Mouse (Mus musculus): ENCODE data around the gene Copz2.

Gene Copz2

DNA sequence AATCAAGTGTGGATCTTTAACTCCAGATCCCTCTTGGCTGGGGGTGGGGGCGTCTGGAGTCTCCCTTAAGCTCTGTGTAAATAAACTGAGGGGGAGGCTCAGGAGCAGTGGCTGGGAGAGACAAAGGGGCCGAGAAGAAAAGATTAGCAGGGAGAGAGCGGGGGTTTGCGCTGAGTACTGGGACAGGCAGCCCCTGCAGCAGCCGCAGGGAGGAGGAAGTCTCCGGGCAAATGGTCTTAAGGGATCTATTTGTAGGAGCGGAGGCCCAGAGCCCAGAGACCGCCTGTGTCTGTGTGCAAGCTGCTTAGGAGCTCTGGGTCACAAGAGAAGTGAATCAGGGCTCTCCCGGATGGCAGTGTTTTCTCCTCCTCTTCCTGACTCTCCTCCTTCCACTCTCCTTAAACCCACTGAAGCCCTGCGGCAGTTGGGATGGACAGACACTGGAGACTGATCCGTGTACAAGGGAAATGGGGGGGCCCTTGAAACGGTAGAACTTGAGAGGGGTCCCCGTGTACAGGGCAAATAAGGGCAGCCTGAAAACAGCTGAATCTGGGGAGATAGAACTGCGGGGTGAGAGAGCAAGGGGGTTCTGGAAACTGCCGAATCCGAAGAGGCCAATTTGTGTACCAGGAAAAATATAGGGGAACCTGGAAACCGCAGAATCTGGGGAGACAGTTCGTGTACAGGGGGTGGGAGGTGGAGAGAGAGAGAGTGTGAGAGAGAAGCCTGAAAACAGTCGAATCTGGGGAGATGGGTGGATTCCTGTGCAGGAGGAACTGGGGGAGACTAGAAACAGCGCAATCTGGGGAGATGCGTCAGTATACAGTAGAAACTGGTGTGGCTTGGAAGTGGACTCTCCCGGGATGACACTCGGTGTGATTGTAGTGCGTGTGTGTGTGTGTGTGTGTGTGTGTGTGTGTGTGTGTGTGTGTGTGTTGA, 23.0 kb downstream of the Copz2 start:
- no peak for DNase-seq

DNA sequence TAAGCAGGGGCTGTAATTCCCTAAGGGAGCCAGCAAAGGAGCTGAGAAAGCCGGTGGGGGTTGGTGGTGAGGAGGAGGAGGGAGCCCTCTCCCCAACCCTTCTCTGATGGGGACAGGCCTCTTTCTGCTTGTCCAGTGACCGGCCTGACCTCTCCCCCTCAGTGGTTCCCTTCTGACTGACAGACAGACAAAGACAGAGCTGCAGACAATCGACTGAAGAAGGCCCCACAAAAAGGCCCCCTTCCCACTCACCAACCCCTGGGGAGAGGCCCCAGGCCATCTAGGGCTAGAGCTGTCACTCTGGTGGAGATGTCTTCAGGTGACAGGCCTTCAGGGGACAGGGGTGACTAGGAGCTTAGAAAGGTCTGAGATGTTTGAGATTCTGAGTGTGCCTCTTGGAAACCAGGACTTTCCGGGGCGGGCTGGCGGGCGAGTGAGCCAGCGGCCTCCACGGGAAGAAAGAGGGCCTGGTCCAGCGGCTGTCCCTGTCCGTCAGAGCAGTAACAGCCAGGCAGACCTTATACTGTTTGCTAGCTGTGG, 24.0 kb downstream of the Copz2 start:
- no peak for DNase-seq

DNA sequence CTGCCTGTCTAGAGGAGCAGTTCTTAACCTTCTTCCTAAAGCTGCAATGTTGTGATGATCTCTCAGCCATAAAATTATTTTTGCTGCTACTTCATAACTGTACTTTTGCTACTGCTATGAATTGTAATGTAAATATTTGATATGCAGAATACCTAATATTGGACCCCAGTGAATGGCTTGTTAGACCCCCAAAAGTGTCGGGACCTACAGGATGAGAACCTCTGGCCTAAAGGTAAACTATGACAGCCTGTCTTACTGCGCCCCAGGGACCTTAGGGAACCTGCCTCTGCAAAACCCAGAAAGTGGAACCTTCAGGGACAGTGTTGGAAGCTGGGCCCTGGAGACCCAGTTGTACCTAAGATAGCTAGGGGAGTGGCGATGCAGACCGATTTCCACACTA, 25.6 kb downstream of the Copz2 start:
- DNase-seq = no peak

DNA sequence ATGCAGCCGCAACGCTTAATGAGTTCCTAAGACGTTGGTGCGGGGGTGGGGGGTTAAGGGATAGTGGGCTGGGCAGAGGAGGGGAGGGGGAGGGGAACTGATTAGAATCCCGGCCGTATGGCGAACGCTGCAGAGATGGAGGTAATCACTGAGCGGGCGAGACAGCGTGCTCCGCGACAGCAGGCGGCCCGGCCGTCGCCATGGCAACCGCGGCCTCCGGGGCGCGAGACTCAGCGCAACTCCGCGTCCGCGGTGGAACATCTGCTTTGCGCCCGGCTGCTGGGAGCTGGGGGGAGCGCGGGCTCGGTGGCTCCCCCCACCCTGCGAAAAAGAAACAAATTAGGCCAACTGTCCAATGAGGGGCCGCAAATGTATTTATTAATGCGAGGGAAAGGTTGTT, 26.1 kb downstream of the Copz2 start:
- peak; percentile 31 to 37 for DNase-seq

DNA sequence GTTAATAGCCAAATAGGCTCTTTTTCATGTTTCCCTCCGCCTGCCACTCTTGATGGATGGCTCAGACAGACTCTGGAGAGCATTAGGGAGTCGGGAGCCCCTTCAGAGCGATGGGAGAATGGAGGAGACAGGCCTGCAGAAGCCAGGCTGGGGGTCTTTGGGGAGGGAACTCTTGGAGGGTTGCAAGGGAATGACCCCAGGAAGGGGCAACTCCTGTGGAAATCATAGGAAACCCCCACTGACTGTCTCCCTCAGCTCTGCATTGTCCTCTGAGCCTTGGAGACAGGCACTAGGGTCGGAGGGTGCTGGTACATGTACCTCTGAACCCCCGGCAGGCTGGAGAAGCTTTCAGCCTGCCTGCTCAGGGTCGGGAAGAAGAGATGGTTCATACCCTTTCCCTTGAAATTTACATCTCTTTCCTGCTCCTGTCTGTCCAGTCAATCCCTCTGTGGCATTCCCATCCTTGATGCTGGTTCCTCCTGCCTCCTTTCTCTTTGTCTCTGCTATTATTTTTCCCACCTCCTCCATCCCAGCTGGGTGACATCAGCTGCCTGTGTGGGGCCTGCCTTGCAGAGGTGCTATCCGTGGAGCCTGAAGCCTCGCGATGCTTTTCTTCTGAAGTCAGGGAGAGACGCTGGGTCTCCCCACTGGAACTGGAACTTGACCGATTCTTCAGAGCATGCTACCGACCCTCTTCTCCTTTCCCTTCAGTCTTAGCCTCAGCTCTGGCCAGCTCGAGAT, 26.8 kb downstream of the Copz2 start:
- DNase-seq = no peak

DNA sequence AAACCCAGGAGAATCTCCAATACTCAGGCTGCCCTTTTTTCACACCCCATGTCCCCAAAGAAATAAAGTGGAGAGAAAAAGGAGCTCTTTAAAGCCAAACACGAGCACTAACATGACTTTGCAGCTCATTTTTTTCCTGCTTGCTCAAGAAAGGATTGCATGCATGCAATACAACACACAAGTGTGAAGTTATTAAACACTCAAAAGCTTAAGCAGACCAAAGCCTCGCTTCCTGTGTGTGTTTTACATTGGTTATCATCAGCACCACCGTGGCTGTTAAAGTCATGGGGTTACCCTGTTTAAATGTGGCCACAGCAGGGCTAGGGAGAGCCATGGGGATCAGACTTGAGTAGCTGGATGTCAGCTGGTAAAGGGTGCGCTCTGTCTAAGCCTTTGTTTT, 27.4 kb downstream of the Copz2 start:
- DNase-seq = no peak

DNA sequence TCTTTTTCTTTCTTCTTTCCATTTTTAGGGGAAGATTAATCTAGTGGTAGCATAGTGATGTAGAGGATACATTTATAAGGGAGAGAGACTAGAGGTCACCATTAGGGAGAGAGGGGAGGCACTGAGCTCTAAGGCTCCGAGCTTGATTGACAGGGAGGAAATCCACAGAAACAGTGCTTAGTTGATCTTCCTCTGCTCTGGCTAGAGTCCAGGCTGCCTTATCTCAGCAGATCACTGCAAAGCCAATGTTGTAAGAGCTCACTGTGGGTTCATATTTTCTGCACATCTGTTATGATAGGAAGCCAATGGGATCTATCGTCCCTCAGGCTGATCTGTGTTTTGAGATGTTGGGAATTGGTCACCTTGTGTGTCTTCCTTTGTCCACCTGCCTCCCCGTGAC, 29.0 kb downstream of the Copz2 start:
- no peak for DNase-seq

DNA sequence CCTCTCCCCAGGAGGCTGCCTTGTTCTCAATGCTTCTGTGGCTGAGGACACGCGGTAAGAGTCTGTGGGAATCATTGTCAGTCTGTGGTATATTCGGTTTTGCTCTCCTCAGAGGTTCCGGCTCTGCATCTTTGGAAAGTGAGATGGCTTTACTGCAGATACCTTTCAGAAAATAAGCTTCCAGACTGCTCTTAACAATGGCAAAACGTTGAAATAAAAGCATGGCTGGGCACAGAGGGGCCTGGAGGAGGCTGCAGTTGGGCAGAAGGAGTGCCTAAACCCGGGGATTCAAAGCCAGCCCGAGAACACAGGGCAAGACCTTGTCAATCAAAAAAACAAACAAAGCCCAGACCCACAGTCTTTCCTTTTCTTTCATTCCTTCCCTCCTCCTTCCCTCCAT, 29.7 kb downstream of the Copz2 start:
- no peak for DNase-seq

DNA sequence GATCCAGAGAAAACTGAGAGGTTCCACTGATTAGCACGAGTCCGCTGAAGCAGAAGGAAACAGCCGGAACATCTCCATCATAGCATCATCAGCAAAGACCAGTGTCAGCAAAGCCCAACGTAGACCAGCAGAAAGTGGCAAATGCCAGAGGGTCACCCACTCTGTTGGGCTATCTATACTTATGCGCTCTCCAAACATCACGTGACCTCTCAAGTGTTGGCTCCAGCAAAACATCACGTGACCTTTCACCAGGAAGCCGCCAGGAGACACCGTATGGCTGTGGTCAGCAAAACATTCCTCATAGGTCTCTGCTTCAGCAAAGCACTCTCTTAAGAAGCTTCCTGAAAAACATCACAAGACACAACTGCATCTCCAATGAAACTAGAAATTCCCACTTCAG, 30.6 kb downstream of the Copz2 start:
- no peak for DNase-seq

DNA sequence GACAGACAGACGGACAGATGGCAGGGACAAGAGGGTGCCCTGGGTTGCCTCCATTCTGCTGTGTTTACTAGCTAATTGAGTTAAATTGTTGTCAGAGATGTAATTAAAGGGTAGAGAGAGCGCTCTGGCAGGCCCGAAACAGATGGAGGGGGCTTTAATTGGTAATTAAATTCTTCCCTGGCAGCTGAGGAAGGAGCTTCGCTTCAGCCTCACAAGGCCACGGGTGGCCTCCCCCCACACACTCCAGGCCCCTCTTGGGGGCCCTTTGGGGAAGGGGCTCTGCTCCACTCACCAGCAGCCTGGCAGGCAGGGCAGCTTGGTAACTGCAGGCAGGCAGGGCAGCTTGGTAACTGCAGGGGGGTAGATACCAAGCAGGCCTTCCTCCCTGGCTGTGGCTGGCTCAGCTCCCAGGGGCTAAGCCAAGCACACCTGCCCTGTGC, 36.3 kb downstream of the Copz2 start:
- DNase-seq = no peak

DNA sequence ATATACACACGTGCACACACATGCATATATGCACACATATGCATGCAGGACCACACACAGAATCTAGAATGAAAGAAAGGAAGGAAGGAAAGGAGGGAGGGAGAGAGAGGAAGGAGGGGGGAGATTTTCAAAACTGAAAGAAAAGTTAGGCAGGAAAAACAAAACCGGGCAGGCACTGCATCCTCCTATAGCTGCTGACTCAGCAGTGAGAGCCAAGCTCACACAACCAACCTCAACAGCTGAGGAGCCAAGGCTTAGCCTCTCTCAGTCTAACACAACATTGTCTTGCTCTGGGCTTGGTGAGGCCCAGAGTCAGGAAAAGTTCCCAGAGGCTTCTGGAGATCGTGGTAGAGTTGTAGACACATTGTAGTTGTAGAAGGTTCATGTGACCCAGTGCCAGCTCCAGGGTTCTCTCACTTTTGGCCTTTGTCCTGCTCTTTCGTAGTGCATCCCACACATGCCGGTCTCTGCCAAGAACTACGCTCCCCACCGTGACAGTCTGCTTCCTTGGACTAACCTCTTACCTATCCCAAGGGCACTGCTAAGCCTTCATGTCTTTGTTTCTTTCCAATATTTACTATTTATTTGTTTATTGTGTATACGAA, 37.4 kb downstream of the Copz2 start:
- DNase-seq = no peak

DNA sequence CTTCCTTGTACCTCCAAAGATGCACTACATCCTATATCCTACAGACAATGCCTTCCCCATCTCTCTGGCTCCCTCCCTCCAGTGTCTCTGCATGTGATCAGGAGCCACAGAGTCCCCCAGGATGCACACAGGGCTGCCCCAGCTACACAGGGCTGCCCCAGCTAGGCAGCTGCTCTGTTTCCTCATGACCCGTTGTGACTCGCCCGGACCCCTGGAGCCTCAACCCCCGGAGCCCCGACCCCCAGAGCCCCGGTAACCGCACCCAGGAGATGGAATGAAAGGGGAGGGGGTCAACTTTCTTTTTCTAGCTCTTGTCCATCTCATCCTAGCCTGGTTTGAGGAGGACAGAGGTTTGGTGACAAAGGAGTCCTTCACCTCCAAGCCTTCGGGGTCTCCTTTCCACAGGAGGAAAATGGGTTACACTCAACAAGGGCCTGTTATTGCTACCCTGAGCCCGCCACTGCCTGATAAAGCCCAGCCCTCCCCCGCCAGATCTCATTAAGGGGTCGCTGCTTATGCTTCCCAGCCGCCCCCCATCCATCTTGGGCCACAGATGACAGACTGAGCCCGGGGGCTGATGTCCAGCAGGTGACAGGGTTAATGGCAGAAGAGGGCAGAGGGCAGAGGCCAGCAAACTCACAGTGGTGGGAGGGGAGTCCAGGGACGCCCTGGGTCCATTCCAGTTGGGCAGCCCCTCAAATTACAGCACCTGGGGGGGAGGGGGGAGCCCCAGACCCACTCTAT, 42.3 kb downstream of the Copz2 start:
- DNase-seq = no peak

DNA sequence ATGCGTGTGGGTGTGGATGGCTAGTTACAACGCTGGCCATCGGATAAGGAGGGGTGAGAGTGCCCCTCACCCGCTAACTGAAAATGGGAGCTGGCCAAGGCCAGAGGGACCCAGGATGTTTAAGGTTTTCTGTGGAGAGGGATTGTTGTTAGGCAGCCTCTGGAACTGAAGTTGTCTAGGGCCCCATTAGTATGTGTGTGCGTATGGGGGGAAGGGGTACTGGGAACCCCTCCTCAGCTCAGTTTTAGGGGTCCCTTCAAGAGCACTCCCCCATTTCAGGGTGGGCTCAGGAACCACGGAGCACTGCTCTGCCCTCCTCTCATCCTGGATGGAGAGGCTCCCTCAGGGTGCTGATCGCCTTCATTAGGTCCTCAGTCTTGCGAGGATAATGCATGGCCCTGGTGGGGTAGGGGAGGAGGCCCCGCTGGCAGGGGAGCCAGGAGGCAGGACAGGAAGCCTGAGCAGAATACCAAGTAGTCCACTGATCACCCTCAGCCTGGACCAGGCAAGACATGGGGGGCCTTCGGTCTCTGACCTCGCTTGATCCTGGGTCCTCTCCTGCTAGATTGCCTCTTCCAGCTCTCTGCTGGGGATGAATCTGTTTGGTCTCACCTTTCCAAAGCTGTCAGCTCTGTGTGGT, 43.7 kb downstream of the Copz2 start:
- DNase-seq = no peak

DNA sequence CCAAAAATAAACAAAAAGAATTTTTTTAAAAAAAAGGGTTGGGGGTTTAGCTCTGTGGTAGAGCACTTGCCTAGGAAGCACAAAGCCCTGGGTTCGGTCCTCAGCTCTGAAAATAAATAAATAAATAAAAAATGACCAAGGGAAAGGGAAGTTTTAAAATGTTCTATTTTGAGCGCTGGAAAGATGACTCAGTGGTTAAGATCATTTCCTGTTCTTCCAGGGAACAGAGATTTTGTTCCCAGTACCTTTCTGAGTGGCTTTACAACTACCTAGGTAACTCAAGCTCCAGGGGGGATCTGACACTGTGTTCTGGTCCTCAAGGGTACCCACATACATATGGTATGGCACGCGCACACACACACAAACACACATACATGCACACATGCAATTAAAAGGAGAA, 46.2 kb downstream of the Copz2 start:
- DNase-seq = no peak

DNA sequence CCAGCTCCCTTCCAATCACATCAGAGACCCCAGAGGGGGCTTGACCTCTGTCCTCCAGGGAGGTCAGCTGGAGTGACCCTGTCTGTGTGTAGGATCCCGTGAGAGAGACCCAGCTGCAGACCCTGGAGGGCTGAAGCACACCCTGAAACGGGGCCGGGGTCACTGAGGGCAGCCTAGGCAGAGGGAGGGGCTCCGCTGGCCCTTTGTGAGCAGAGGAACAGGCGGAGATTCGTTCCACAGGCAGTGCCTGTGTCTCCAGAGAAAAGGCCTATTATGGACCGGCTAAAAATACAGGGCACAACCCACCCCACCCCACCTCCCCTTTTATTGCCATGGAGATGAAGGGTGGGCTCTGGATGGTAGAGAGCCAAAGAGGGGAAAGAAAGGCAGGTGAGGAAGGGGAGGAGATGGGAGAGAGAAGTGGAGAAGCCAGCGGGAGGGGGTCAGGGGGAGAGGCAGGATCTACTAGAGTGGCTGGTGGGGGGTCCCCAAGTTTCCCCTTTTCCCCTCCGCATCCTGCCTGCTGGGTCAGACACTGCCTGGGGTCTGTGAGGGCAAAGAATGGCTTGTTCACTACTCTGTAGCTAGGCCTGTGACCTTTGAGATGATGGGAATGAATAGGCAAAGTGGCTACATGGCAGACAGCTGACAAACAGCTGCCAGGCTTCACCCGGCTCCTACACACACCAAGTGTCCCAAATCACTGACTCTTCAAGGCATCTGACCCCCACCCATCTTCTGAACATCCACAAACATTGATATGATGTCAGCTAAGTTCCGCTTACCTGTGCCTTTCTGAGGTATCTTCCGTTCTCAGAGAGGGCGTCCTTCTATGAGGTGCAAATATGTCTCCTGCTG, 50.0 kb downstream of the Copz2 start:
- no peak for DNase-seq

DNA sequence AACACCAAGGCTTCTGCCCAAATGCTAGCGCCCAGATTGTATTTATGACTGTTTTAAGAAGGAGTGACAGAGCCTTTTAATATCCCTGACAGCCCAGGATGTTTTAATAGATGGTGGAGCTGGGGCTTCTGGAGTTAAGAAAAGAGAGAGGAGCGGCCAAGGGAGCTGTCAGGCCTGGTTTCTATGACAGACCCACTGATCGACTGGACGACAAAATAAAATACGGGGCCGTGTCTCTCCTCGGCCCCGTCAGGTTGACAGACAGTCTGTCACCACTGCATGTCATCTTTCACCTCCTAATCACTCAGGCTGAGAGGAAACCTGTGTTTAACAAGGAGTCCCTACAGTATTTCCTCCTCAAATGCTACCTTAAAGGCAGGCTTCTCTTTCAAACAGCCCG, 51.7 kb downstream of the Copz2 start:
- DNase-seq = no peak

DNA sequence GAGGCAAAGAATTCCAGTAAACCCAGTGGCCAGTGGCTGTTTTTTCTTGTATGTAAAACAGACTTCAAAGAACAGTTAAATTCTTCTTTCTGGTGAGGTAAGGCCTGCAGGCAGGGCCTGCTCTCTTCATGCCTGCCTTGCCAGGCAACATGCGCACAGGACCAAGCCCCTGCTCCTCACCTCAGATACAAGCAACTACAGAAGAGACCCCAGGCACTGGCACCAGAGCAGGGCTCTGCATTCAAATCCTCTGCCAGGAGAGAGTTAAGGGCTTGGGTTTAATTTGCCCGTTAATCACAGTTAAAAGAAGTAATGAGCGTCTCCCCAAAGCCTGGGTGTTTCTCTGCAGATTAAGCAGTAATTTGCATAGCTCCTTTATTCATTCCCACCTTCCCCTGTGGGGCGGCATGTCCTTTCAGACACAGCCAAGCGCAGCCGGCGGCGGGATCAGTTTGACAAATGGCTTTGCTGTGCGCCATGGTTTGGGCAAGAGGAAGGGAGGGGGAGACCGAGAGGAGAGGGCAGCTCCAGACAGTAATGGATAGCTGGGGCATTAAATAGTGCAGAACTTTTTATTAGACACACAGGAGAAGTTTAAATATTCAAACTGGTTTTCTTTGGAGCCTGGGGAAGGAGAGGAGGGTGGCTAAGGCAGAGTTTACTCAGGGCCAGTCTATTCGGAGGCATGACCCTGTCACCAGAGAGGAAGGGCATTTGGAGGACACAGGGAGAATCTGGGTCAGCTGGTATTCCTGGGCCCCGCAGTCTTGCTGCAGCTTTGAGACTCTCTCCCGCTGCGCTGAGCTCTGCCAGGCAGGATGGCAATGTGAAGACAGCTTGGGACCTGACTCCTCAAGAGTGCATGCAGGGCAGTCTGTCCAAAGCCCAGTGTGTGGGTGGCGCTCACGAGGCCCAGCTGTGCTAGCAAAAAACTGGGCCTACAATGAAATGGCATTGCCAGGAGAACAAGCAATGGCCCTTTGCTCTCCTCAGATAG, 53.3 kb downstream of the Copz2 start:
- no peak for DNase-seq

DNA sequence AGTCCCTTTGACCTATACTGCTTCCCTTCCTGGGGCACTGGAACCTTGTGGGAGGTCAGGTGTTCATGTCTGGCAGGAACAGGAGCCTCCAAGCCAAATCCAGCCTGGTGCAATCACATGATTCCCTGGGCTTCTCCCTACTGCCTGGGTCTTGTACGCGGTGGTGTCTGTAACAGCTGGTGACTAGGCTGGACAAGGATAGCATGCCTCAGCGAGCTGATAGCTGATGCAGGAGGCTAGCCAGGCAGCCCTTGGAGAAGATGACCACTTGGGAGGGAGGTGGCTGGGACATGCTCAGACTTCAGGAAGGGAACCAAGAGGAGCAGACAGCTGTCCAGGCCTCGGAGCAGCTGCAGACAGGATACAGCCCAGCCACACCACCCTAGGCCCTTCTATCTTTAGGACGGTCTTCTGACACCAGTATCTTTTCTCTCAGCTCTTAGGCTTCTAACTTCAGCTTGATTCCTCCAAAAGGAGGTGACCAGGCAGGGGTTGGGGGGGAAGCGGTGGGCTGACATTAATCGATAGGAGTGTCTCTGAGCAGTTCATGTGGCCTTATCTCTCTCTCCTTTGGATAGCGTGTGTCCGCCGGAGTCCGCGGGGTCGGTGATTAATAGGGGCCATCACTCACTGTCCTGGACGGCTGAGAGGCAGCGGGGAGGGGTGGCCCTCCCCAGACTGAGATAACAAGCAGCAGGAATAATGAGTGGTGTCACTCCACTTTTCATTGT, 56.9 kb downstream of the Copz2 start:
- DNase-seq = no peak

DNA sequence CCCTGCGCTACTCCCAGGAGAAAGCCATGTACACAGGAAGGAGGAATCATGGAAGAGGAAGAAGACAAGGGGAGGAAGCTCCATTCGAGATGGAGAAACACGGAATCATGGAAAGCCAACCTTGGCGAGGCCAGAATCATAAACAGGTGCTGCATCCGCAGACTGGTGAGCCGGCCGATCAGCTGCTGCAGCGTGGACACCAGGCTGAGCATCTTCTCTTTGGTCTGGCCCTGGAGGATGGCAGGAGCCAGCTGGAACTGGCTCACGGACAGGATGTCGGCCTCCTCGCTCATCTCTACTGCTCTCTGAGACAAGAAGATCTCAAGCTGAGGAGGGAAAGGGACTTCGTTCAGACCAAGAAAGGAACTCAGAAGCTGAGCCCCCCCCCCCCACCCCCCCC, 58.9 kb downstream of the Copz2 start:
- DNase-seq = no peak
